Mouse (Mus musculus): Measurements from ENCODE around the gene Zfp865. TPM values are rescaled to one million over a fixed set of nuclear protein-coding genes. Genes with fewer than 3 reads are reported as not detected.

Zfp865 gene
- polyA plus RNA-seq, 1 experiment from 2014 or later = 4.4 TPM

Other genes with a start within 250 kb of the Zfp865 start
- gene Fam71e2, start 249.1 kb upstream of the Zfp865 start, polyA plus RNA-seq (2015; fragmentation: Nextera tagmentation; extraction: Ambion mirVana) = not detected in 2 replicates
- 0.09 TPM in 1 of 2 replicates, not detected in the other for gene Il11, start 237.5 kb upstream of the Zfp865 start, polyA plus RNA-seq (2015; fragmentation: Nextera tagmentation; extraction: Ambion mirVana)
- not detected in 2 replicates for gene Tmem190, start 237.4 kb upstream of the Zfp865 start, polyA plus RNA-seq (2015; fragmentation: Nextera tagmentation; extraction: Ambion mirVana)
- 4.1 and 4.3 TPM in 2 replicates for gene Tmem238, start 230.7 kb upstream of the Zfp865 start, polyA plus RNA-seq (2015; fragmentation: Nextera tagmentation; extraction: Ambion mirVana)
- gene Rpl28, start 227.5 kb upstream of the Zfp865 start, polyA plus RNA-seq (2015; fragmentation: Nextera tagmentation; extraction: Ambion mirVana) = 209 and 245 TPM in 2 replicates
- 327 and 359 TPM in 2 replicates for gene Ube2s, start 207.8 kb upstream of the Zfp865 start, polyA plus RNA-seq (2015; fragmentation: Nextera tagmentation; extraction: Ambion mirVana)
- 0.04 TPM in 2 replicates for gene Shisa7, start 175.7 kb upstream of the Zfp865 start, polyA plus RNA-seq (2015; fragmentation: Nextera tagmentation; extraction: Ambion mirVana)
- gene Isoc2b, start 150.1 kb upstream of the Zfp865 start, polyA plus RNA-seq (2015; fragmentation: Nextera tagmentation; extraction: Ambion mirVana) = 3.7 and 3.8 TPM in 2 replicates
- gene Isoc2a, start 143.2 kb upstream of the Zfp865 start, polyA plus RNA-seq (2015; fragmentation: Nextera tagmentation; extraction: Ambion mirVana) = 1.4 TPM in 2 replicates
- 0.27 TPM in 1 of 2 replicates, not detected in the other for gene Gm36210, start 113.9 kb upstream of the Zfp865 start, polyA plus RNA-seq (2015; fragmentation: Nextera tagmentation; extraction: Ambion mirVana)
- gene Zfp628, start 105.2 kb upstream of the Zfp865 start, polyA plus RNA-seq (2015; fragmentation: Nextera tagmentation; extraction: Ambion mirVana) = 2.4 and 2.9 TPM in 2 replicates
- gene Nat14, start 98.3 kb upstream of the Zfp865 start, polyA plus RNA-seq (2015; fragmentation: Nextera tagmentation; extraction: Ambion mirVana) = 4.2 and 5.8 TPM in 2 replicates
- 1.5 and 2.0 TPM in 2 replicates for gene Ssc5d, start 94.6 kb upstream of the Zfp865 start, polyA plus RNA-seq (2015; fragmentation: Nextera tagmentation; extraction: Ambion mirVana)
- gene Sbk2, start 56.0 kb upstream of the Zfp865 start, polyA plus RNA-seq (2015; fragmentation: Nextera tagmentation; extraction: Ambion mirVana) = 4.0 and 5.8 TPM in 2 replicates
- gene Sbk3, start 49.2 kb upstream of the Zfp865 start, polyA plus RNA-seq (2015; fragmentation: Nextera tagmentation; extraction: Ambion mirVana) = 0.12 and 0.55 TPM in 2 replicates
- gene Zfp579, start 24.2 kb upstream of the Zfp865 start, polyA plus RNA-seq (2015; fragmentation: Nextera tagmentation; extraction: Ambion mirVana) = 20.8 and 25.7 TPM in 2 replicates
- gene Zfp524, start 6.0 kb upstream of the Zfp865 start, polyA plus RNA-seq (2015; fragmentation: Nextera tagmentation; extraction: Ambion mirVana) = 10.7 and 12.3 TPM in 2 replicates
- 25.6 and 28.4 TPM in 2 replicates for gene Fiz1, start 5.7 kb upstream of the Zfp865 start, polyA plus RNA-seq (2015; fragmentation: Nextera tagmentation; extraction: Ambion mirVana)
- not detected in 2 replicates for gene Gm44973, start 4.9 kb upstream of the Zfp865 start, polyA plus RNA-seq (2015; fragmentation: Nextera tagmentation; extraction: Ambion mirVana)
- 2.1 and 4.2 TPM in 2 replicates for gene Ccdc106, start 177 bp downstream of the Zfp865 start, polyA plus RNA-seq (2015; fragmentation: Nextera tagmentation; extraction: Ambion mirVana)
- not detected in 2 replicates for gene 4632433K11Rik, start 13.7 kb downstream of the Zfp865 start, polyA plus RNA-seq (2015; fragmentation: Nextera tagmentation; extraction: Ambion mirVana)
- 5.4 and 5.7 TPM in 2 replicates for gene Zfp784, start 18.1 kb downstream of the Zfp865 start, polyA plus RNA-seq (2015; fragmentation: Nextera tagmentation; extraction: Ambion mirVana)
- gene Zfp580, start 31.2 kb downstream of the Zfp865 start, polyA plus RNA-seq (2015; fragmentation: Nextera tagmentation; extraction: Ambion mirVana) = 16.4 and 18.7 TPM in 2 replicates
- 69.8 and 77.4 TPM in 2 replicates for gene U2af2, start 41.8 kb downstream of the Zfp865 start, polyA plus RNA-seq (2015; fragmentation: Nextera tagmentation; extraction: Ambion mirVana)
- gene Epn1, start 59.9 kb downstream of the Zfp865 start, polyA plus RNA-seq (2015; fragmentation: Nextera tagmentation; extraction: Ambion mirVana) = 50.2 and 51.4 TPM in 2 replicates
- 0.11 TPM in 1 of 2 replicates, not detected in the other for gene Rfpl4, start 96.6 kb downstream of the Zfp865 start, polyA plus RNA-seq (2015; fragmentation: Nextera tagmentation; extraction: Ambion mirVana)
- gene Rasl2-9, start 105.6 kb downstream of the Zfp865 start, polyA plus RNA-seq (2015; fragmentation: Nextera tagmentation; extraction: Ambion mirVana) = 1.6 and 1.8 TPM in 2 replicates
- 0.03 and 0.05 TPM in 2 replicates for gene Vmn1r55, start 129.3 kb downstream of the Zfp865 start, polyA plus RNA-seq (2015; fragmentation: Nextera tagmentation; extraction: Ambion mirVana)
- gene Vmn1r56, start 176.4 kb downstream of the Zfp865 start, polyA plus RNA-seq (2015; fragmentation: Nextera tagmentation; extraction: Ambion mirVana) = not detected in 2 replicates
- not detected in 2 replicates for gene Vmn1r57, start 198.1 kb downstream of the Zfp865 start, polyA plus RNA-seq (2015; fragmentation: Nextera tagmentation; extraction: Ambion mirVana)

All from heart, embryonic 13.5 days (tissue).